Mouse (Mus musculus) hindbrain, embryonic 13.5 days (tissue): ENCODE measurements at regions not wholly inside any gene's neighbourhood (a gene's known extent, or its start where the extent isn't known, plus 50 kb on each side); places are given as distances from the start of the nearest gene placed in this dataset.

ENCODE experiments used
- ATAC-seq: fragments of 200-750 bp; cut with Nextera tagmentation; 2 replicates; pipeline ENCODE4 v1.8.0; 2017; ENCODE audit warnings: moderate TSS enrichment; ENCODE audit not compliant: low FRiP score
- H3K27ac ChIP-seq: fragments of 300-500 bp; sonication (generic); 2 replicates; pipeline ENCODE4 v1.5.1; 2015; ENCODE audit warnings: inconsistent platforms, mild to moderate bottlenecking, moderate library complexity
- H3K27me3 ChIP-seq: fragments of 300-500 bp; sonication (generic); 2 replicates; pipeline ENCODE4 v1.6.1; 2015; ENCODE audit warnings: mild to moderate bottlenecking, inconsistent platforms
- H3K36me3 ChIP-seq: fragments of 300-500 bp; sonication (generic); 2 replicates; pipeline ENCODE4 v1.6.1; 2015; ENCODE audit warnings: mild to moderate bottlenecking, inconsistent platforms
- H3K4me1 ChIP-seq: fragments of 300-500 bp; sonication (generic); replicated peaks from 2 replicates; pipeline ENCODE4 v1.6.1; 2015; ENCODE audit warnings: inconsistent platforms
- H3K4me2 ChIP-seq: fragments of 300-500 bp; sonication (generic); 2 replicates; pipeline ENCODE4 v1.6.1; 2015; ENCODE audit warnings: inconsistent platforms, mild to moderate bottlenecking, moderate library complexity
- H3K4me3 ChIP-seq: fragments of 300-500 bp; sonication (generic); 2 replicates; pipeline ENCODE4 v1.5.1; 2015; ENCODE audit warnings: mild to moderate bottlenecking, inconsistent platforms
- H3K9ac ChIP-seq: fragments of 300-500 bp; sonication (generic); 2 replicates; pipeline ENCODE4 v1.6.1; 2015; ENCODE audit warnings: mild to moderate bottlenecking, inconsistent platforms
- H3K9me3 ChIP-seq: fragments of 300-500 bp; sonication (generic); 2 replicates; pipeline ENCODE4 v1.6.1; 2016; ENCODE audit warnings: inconsistent platforms
- WGBS: fragments of 180-500 bp; shearing (Covaris S2); methylation state at CpG from one replicate; pipeline ENCODE4 v1.1.7; 2015; 5-methylcytosine and 5-hydroxymethylcytosine counted together

DNA sequence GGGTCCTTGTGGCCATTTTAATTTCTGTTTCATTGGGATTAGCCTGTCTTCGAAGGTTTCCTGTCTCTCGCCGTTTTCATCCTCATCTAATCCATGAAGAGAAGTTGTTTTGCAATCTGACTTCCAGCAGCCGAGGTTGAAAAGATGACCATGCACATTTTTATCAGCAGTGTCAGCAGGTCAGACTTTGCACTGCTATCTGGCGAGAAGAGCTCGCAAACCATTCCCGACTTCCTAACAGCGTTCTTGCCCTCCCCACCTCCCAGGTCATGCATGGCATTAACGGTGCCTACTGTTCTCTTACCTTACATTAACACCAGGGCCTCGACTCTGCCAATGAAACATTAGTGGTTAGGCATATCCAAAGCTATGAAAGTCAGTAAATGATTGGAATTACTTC is 60.1 kb upstream of the Elovl6 start:
- no peak overlapping the region for H3K4me2 ChIP-seq
- no peaks in the 10 kb centered on the region for H3K36me3 ChIP-seq
- ATAC-seq, result no peak
- no peaks in the 10 kb centered on the region for H3K27me3 ChIP-seq
- H3K4me3 ChIP-seq, result no peak overlapping the region
- no peak overlapping the region for H3K27ac ChIP-seq
- no peaks in the 10 kb centered on the region for H3K9me3 ChIP-seq
- no peak overlapping the region for H3K9ac ChIP-seq
- H3K4me1 ChIP-seq, result no peaks in the 10 kb centered on the region
- 89% methylated on average over 10 of the region's 10 CpGs for WGBS

DNA sequence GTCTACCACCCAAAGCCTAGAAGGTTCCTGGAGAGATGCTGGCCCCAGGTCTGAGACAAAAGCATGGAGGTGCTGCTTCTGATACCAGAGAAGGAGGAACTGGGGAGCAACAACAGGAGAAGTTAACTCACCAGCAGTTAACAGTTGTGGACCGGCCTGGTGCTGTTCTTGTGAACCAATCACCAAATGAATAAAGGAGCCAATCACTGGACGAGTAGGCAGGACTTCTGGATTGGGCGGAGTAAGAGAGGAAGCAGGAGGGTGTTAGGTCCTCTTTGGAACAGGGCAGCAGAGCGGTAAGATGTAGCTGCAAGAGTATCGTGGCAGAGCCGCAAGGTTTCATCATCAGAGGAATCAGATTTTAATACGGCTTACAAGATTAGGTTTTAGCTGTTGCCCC is 57.7 kb upstream of the Elovl6 start:
- H3K36me3 ChIP-seq, result no peaks in the 10 kb centered on the region
- H3K27me3 ChIP-seq, result no peaks in the 10 kb centered on the region
- H3K4me1 ChIP-seq, result no peaks in the 10 kb centered on the region
- WGBS, result 93% methylated on average over 7 of the region's 7 CpGs
- ATAC-seq, result no peak
- no peak overlapping the region for H3K27ac ChIP-seq
- no peaks in the 10 kb centered on the region for H3K9me3 ChIP-seq
- no peak overlapping the region for H3K9ac ChIP-seq
- H3K4me2 ChIP-seq, result no peak overlapping the region
- no peak overlapping the region for H3K4me3 ChIP-seq

DNA sequence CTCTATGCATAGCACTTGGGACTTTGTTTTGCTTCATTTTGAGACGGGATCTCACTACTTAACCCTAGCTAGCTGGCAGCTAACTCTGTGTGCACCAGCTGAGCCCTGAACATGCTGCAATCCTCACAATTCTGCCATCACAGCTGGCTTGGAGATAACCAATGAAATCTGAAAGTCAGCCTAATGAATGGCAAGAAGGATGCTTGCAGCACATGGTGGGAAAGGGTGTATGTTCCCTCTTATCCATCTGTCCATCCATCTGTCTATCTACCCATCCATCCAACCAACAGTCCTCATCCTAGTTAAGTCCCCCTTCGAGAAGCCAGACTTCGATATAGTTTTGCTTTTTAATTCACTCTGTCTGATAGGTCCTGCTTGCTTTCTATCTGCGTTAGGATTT is 55.9 kb upstream of the Elovl6 start:
- Histone ChIP-seq H3K27ac (no peak overlapping the region), H3K27me3 (no peaks in the 10 kb centered on the region), H3K4me2 (no peak overlapping the region), H3K4me3 (no peak overlapping the region), H3K36me3 (no peaks in the 10 kb centered on the region), H3K9ac (no peak overlapping the region), H3K9me3 (no peaks in the 10 kb centered on the region), H3K4me1 (no peaks in the 10 kb centered on the region)
- ATAC-seq, result no peak
- WGBS, result 85% methylated on average over 4 of the region's 4 CpGs

DNA sequence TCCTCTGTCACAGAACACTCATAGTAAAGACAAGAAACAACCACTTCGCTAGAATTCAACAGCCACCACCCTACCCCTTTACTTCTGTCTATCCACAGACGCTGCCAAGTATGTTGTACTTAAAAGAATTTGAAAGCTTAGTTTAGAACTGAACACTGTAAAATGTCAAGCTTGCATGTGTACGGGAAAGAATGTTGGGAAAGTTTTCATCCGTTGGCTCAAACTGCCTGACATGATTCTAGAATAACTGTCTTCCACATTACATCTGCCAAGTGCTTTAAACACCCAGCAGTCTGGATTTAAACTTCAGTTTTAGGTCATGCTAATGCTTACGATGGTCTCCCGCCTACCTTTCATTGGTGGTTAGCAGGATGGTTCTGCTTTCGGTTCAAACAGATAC is 54.1 kb upstream of the Elovl6 start:
- no peak overlapping the region for H3K27ac ChIP-seq
- H3K4me1 ChIP-seq, result no peaks in the 10 kb centered on the region
- ATAC-seq, result no peak

DNA sequence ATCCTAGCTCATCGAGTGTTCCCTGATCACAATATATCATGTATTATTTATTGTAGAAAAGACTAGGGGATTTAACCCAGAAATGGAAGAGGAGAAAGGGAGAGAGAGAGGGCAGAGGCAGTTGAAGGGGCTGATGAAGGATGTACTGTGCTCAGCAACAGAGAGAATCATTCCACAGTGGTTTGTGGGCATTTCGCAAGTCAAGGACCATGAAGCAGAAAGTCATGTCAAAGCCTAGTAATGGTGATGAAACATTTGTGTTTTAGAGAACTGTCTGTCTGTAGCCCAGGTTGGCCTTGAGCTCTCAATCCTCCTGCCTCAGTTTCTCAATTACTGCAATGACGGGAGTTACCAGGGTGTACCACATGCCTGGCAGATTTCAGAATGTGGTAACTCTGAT is 50.9 kb upstream of the Elovl6 start:
- no peaks in the 10 kb centered on the region for H3K4me1 ChIP-seq
- no peak overlapping the region for H3K4me2 ChIP-seq
- no peak overlapping the region for H3K9ac ChIP-seq
- no peaks in the 10 kb centered on the region for H3K9me3 ChIP-seq
- ATAC-seq, result no peak
- no peaks in the 10 kb centered on the region for H3K27me3 ChIP-seq
- H3K36me3 ChIP-seq, result no peaks in the 10 kb centered on the region
- no peak overlapping the region for H3K4me3 ChIP-seq
- H3K27ac ChIP-seq, result no peak overlapping the region
- 93% methylated on average over 3 of the region's 3 CpGs for WGBS

More for the DNA sequence above, 54.1 kb upstream of the Elovl6 start:
- Histone ChIP-seq H3K4me3 (no peak overlapping the region), H3K9me3 (no peaks in the 10 kb centered on the region), H3K36me3 (no peaks in the 10 kb centered on the region), H3K4me2 (no peak overlapping the region), H3K9ac (no peak overlapping the region), H3K27me3 (no peaks in the 10 kb centered on the region)
- WGBS, result 94% methylated on average over 7 of the region's 7 CpGs
